Mouse (Mus musculus) adrenal gland, adult 2 months (tissue): Measurements from ENCODE around the gene Gnb1. TPM values are rescaled to one million over a fixed set of nuclear protein-coding genes. Genes with fewer than 3 reads are reported as not detected.

Experiments
- DNase-seq: peaks from one replicate; pipeline ENCODE4 v3.0.0; 2021
- polyA plus RNA-seq: library from polyadenylated mRNA; depleted of rRNA; stranded (reverse); fragments of >200 nt; gene quantifications from 2 replicates; pipeline ENCODE4 v1.2.3, GENCODE M21; 2012
- total RNA-seq, 2 experiments: library from RNA; stranded (reverse); gene quantifications; 2 replicates each; pipeline ENCODE4 v1.2.3; 2021

Gene Gnb1
- total and polyA plus RNA-seq, 3 experiments: 353 to 452 (median 445) TPM

GRCm38 (mm10) chr4:155482733-155483540 lies 8.2 kb upstream of the Gnb1 start:
- no peak for DNase-seq

- DNase-seq: no peak
Observed at GRCm38 (mm10) chr4:155485521-155485920, 5.6 kb upstream of the Gnb1 start.

GRCm38 (mm10) chr4:155487746-155488145 lies 3.4 kb upstream of the Gnb1 start:
- no peak for DNase-seq

DNA sequence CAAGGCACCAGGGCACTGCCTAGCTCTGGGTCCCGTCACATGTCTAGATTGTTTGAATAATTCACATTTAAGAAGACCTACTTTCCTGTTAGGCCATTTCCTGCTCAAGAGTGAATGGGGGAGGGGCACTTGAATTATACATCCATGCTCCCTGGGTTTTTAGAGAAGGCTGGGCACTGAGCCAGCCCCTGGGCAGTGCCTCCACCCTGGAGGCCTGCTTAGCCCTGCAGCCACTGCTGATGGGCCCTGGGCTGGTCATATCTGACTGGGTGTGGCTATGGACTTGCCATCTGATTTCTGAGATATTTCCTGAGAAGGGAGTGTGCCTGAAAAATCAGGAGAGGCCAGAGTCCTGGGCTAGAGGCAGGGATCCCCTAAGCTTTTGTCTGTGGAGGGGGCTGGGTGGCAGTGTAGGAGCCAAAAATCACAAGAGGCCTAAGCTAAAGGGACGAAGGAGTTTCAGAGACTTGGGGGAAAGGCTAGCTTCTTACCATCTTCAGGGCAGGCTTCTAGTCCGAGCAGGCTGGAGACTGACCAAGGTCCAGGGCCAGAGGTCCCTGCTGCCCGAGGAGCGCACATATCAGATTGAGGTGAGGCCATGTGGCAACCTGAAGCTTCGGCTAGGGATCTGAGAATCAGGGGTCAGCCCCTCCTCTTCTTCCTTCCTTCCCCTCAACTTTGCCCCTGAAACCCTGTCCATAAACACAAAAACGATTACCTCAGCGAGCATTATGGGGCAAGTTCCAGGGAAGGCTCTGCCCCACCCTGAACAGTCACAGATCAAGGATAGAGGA lies 2.7 kb upstream of the Gnb1 start:
- DNase-seq: peak; percentile 79

- no peak for DNase-seq
Observed at GRCm38 (mm10) chr4:155489101-155489970, 1.8 kb upstream of the Gnb1 start.

- DNase-seq: peak; percentile 19
Observed at GRCm38 (mm10) chr4:155490456-155490855, 705 bp upstream of the Gnb1 start.

- DNase-seq: no peak
Observed at GRCm38 (mm10) chr4:155491529-155492130, 469 bp downstream of the Gnb1 start.

DNA sequence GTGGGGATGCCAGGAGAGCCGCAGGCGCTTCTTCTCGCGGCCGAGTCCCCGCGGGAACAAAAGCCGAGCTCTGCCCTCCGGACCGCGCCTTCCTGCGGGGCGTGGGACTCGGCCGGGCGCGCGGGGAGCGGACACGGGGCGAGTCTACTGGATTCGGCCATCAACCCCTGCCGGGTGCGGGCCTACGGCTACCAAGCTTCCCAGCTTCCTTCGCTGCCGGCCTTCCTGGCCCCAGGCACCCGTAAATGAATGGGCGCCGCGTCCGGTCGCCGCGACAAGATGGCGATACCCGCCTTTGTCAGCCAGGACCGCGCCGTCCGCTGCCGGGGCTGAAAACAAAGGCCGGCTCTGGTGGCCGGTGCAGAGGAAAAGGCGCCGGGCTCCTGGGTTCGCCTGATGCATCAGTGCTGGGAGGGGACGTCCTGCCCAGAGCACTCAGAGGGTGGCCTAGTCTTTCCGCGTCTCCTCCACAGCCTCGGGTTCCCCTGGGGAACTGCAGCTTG lies 1.0 kb downstream of the Gnb1 start:
- DNase-seq: peak; percentile 81

GRCm38 (mm10) chr4:155494891-155495290 lies 3.7 kb downstream of the Gnb1 start:
- no peak for DNase-seq

- no peak for DNase-seq
Observed at GRCm38 (mm10) chr4:155497963-155498362, 6.8 kb downstream of the Gnb1 start.

GRCm38 (mm10) chr4:155501126-155501525 lies 10.0 kb downstream of the Gnb1 start:
- no peak for DNase-seq

GRCm38 (mm10) chr4:155505067-155505466 lies 13.9 kb downstream of the Gnb1 start:
- DNase-seq: no peak

DNA sequence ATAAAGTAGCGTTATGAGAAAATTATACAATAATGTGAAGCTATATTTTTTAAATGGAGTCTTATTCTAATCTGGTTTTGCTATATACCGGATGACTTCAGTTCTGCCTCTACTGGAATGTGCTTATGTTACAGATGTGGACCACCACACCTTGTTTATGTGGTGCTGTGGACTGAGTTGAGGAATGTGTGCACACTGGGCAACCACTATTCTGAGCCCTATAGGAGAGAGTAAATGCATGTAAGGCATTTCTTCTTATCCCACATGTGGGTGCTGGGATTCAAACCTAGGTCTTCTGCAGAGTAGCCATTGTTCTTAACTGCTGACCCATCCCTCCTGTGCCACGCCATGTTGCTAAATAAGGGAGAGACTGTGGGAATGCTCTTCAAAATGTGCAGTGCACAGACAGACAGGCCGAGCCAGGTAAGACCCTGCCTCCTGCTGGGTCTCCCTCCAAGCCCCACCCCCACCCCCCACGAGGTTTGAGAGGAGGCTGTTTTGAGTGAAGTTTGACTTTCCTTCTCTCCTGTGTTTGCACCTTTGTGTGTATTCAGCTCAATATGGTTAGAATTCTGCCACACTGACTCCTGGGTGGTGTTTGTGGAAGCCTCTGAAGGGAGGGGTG lies 14.6 kb downstream of the Gnb1 start:
- DNase-seq: no peak

GRCm38 (mm10) chr4:155508614-155509013 lies 17.5 kb downstream of the Gnb1 start:
- DNase-seq: peak; percentile 9

- DNase-seq: no peak
Observed at GRCm38 (mm10) chr4:155510981-155511380, 19.8 kb downstream of the Gnb1 start.

- no peak for DNase-seq
Observed at GRCm38 (mm10) chr4:155514810-155515209, 23.6 kb downstream of the Gnb1 start.

GRCm38 (mm10) chr4:155517948-155518517 lies 26.9 kb downstream of the Gnb1 start:
- DNase-seq: no peak

GRCm38 (mm10) chr4:155522327-155522726 lies 31.2 kb downstream of the Gnb1 start:
- no peak for DNase-seq

DNA sequence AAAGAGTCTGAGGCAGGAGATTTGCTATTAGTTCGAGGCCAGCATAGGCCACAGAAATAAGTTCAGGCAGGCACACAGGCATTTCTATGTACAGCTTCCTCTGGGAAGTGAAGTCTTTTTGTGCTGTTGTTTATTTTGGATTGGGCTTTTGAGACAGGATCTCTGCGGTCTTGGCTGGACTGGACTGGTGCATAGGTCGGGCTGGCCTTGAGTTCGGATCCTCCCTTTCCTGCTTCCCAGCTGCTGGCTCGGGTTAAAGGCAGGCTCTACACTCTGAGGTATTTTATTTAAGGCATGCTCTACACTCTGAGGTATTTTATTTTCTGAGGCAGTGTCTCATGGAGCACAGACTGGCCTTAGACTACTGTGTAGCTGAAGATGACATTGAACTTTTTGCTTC lies 34.6 kb downstream of the Gnb1 start:
- DNase-seq: peak; percentile 55

GRCm38 (mm10) chr4:155529294-155529693 lies 38.1 kb downstream of the Gnb1 start:
- DNase-seq: no peak

DNA sequence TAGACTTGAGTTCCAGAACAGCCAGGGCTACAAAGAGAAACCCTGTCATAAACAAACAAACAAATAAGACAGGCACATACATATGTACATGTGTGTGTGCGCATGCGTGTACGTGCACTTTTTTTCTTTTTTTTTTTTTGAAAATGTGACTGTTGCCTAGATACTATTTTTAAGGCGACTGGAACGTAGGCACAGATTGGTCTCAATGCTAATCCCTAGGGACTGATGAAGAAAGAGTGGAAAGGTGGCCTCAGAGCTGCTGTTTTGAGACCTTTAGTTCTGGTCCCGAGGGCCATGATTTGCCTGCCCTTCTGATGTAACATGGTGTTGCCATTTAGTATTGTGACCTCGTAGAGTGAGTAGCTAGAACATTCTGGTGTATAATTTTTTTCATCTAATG lies 58.8 kb downstream of the Gnb1 start:
- no peak for DNase-seq
